Mouse (Mus musculus): ENCODE measurements at regions not wholly inside any gene's neighbourhood (a gene's known extent, or its start where the extent isn't known, plus 50 kb on each side); places are given as distances from the start of the nearest gene placed in this dataset.

- no peak for TF ChIP-seq CTCF (IDR thresholded peaks at IDR 0.05; ENCODE audit: extremely low read depth, insufficient read depth, insufficient read length, insufficient replicate concordance)
- no peak for TF ChIP-seq POLR2A (IDR thresholded peaks at IDR 0.05; ENCODE audit: low read depth, low read length)
Measured at GRCm38 (mm10) chr6:116987243-116987642, 181.1 kb upstream of the Cxcl12 start.

Measured in spleen, adult 2 months (tissue).